Mouse (Mus musculus) activated CD4-positive, CD25-positive, alpha-beta regulatory T cell (primary cell): ENCODE results near the gene Sipa1l2. TPM values are rescaled to one million over a fixed set of nuclear protein-coding genes. Genes with fewer than 3 reads are reported as not detected.

Experiments used
- polyA plus RNA-seq, 2 experiments: library from polyadenylated mRNA; unstranded; fragments of 100-300 nt; shearing (Covaris generic); gene quantifications; one replicate each; pipeline ENCODE4 v1.2.1; 2017

Sipa1l2 gene
- 1 to 10 TPM; 2.7 to 4.2 TPM for polyA plus RNA-seq

GRCm38 (mm10) chr8:125569533-125570365, at the start of gene Sipa1l2:
Gene Sipa1l2 (minus strand): TSS chr8:125569808.

Other genes with a start within 250 kb of the Sipa1l2 start
- 1 to 10 TPM in 1 of 2 experiments, under 1 TPM in 1; 0.45 to 1.7 TPM for gene Map10, start 100.0 kb upstream of the Sipa1l2 start, polyA plus RNA-seq
- 10 to 100 TPM; 28.1 to 34.9 TPM for gene Ntpcr, start 160.2 kb upstream of the Sipa1l2 start, polyA plus RNA-seq